ENCODE assay signal across 20 mouse cellular contexts in genomic region chr16:65247475-65247874, GRCm38 (mm10).
"Had no signal": no experiment of that assay in that cellular context is flagged by ENCODE, and none has a peak within 500 bp of the region (broad histone marks: within the 10 kb centered on the region; RNA-seq: fewer than 3 reads in every experiment).

No protein-coding gene starts in this region.

- DNase-seq: kidney, adult 2 months; kidney, postnatal 25 days; layer of hippocampus, adult 9-11 months; layer of hippocampus, postnatal 36 days; left cerebral cortex, postnatal 4 days; liver, postnatal 0 days; lung, embryonic 14.5 days; midbrain, embryonic 14.5 days; right cerebral cortex, postnatal 14 days; thymus, adult 18-20 months; thymus, postnatal 36 days had no signal

- H3K9me3 ChIP-seq: limb, embryonic 15.5 days had no signal

- ATAC-seq: liver, postnatal 0 days; lung, postnatal 0 days had no signal

- H3K27ac ChIP-seq: kidney, postnatal 0 days; layer of hippocampus, adult 2 months; left cerebral cortex, adult 2 months; limb, embryonic 12.5 days; limb, embryonic 15.5 days; liver, embryonic 14.5 days had no signal

- H3K27me3 ChIP-seq: limb, embryonic 12.5 days; limb, embryonic 15.5 days had no signal

- H3K36me3 ChIP-seq: limb, embryonic 12.5 days; limb, embryonic 15.5 days had no signal

- H3K4me1 ChIP-seq: limb, embryonic 12.5 days; limb, embryonic 15.5 days had no signal

- H3K9ac ChIP-seq: limb, embryonic 12.5 days; limb, embryonic 15.5 days; liver, embryonic 14.5 days; liver, postnatal 0 days; lung, embryonic 14.5 days had no signal

- H3K4me3 ChIP-seq: layer of hippocampus, adult 2 months; left cerebral cortex, adult 2 months; limb, embryonic 12.5 days; limb, embryonic 15.5 days had no signal

- H3K4me2 ChIP-seq: limb, embryonic 12.5 days; limb, embryonic 15.5 days; liver, embryonic 11.5 days; lung, embryonic 14.5 days; midbrain, embryonic 11.5 days had no signal
